9 mouse cellular contexts compared by ENCODE assay signal in genomic region chr5:76363453-76364104, GRCm38 (mm10). TPM values are rescaled to one million over a fixed set of nuclear protein-coding genes. Genes with fewer than 3 reads are reported as not detected.
DNase-seq lines count a peak whose midpoint lies in the region; ATAC-seq lines count a peak whose summit lies in the region.
"Had no signal": no experiment of that assay in that cellular context is flagged by ENCODE, and none has a peak within 500 bp of the region (broad histone marks: within the 10 kb centered on the region; RNA-seq: fewer than 3 reads in every experiment).

Nmu (minus strand) TSS chr5:76363788.

- intact Hi-C loops in heart, postnatal 10 days (cut with DNase I) = no loop called here

- H3K4me3 ChIP-seq in heart, embryonic 16.5 days (ENCODE audit: low read length) = peak within 1 kb of the TSS; percentile 44
- H3K4me3 ChIP-seq in hindbrain, embryonic 10.5 days = peak within 1 kb of the TSS; percentile 52
- peak within 1 kb of the TSS; percentile 38 for H3K4me3 ChIP-seq in midbrain, embryonic 15.5 days

- no peak within 1 kb of the TSS for H3K27ac ChIP-seq in heart, embryonic 16.5 days (ENCODE audit: low read length)
- H3K27ac ChIP-seq in hindbrain, embryonic 10.5 days = peak within 1 kb of the TSS; percentile 6; the same call in 1 of the 2 replicates
- no peak within 1 kb of the TSS for H3K27ac ChIP-seq in midbrain, embryonic 15.5 days

- WGBS in heart, embryonic 16.5 days = 3% methylated on average over 35 of the region's 35 CpGs
- 7% methylated on average over 35 of the region's 35 CpGs for WGBS in hindbrain, embryonic 10.5 days
- 5% methylated on average over 35 of the region's 35 CpGs for WGBS in midbrain, embryonic 15.5 days

- no peaks in the 10 kb centered on the region for H3K36me3 ChIP-seq in heart, embryonic 16.5 days (ENCODE audit: control insufficient read depth, insufficient read depth)
- no peaks in the 10 kb centered on the region for H3K36me3 ChIP-seq in hindbrain, embryonic 10.5 days
- H3K36me3 ChIP-seq in midbrain, embryonic 15.5 days (replicated peaks) = no peaks in the 10 kb centered on the region

- H3K9ac ChIP-seq in heart, embryonic 16.5 days (ENCODE audit: low read length) = no peak within 1 kb of the TSS; the same call in 1 of the 2 replicates
- peak within 1 kb of the TSS; percentile 19; the same call in 1 of the 2 replicates for H3K9ac ChIP-seq in midbrain, embryonic 15.5 days

- ATAC-seq in heart, embryonic 16.5 days (replicated peaks; ENCODE audit: extremely low read depth, insufficient read depth, low FRiP score) = no peak
- ATAC-seq in midbrain, embryonic 15.5 days (replicated peaks) = no peak

- H3K9me3 ChIP-seq in heart, embryonic 16.5 days (replicated peaks; ENCODE audit: control insufficient read depth, low read length) = no peaks in the 10 kb centered on the region
- H3K9me3 ChIP-seq in hindbrain, embryonic 10.5 days = no peaks in the 10 kb centered on the region
- H3K9me3 ChIP-seq in midbrain, embryonic 15.5 days = no peaks in the 10 kb centered on the region

- peaks cover 13% of the 10 kb centered on the region for H3K27me3 ChIP-seq in heart, embryonic 16.5 days (ENCODE audit: control insufficient read depth, insufficient read depth, low read length)
- peaks cover 41% of the 10 kb centered on the region for H3K27me3 ChIP-seq in hindbrain, embryonic 10.5 days (ENCODE audit: insufficient read depth, poor library complexity, severe bottlenecking)
- peaks cover 13% of the 10 kb centered on the region for H3K27me3 ChIP-seq in midbrain, embryonic 15.5 days (replicated peaks)

- H3K4me1 ChIP-seq in heart, embryonic 16.5 days (ENCODE audit: control insufficient read depth, insufficient read depth, low read length) = 0 out of 2 replicates have a peak, but pooled peaks cover 3% of the 10 kb centered on the region
- peaks cover 14% of the 10 kb centered on the region for H3K4me1 ChIP-seq in hindbrain, embryonic 10.5 days (replicated peaks)
- H3K4me1 ChIP-seq in midbrain, embryonic 15.5 days = peaks cover 12% of the 10 kb centered on the region

- no peak for DNase-seq in heart, postnatal 10 days
- peak; percentile 8 for DNase-seq in adrenal gland, postnatal 25 days
- peak; percentile 29 for DNase-seq in hindbrain, embryonic 10.5 days (ENCODE audit: low spot score)
- no peak for DNase-seq in layer of hippocampus, postnatal 10 days (ENCODE audit: low spot score in 2 of 2)
- DNase-seq in gastrocnemius, adult 18-20 months (ENCODE audit: low spot score) = no peak
- no peak for DNase-seq in layer of hippocampus, adult 9-11 months

- H3K4me2 ChIP-seq in heart, embryonic 16.5 days (ENCODE audit: low read depth, low read length) = peak within 1 kb of the TSS; percentile 66
- peak within 1 kb of the TSS; percentile 83 for H3K4me2 ChIP-seq in midbrain, embryonic 15.5 days

RNA-seq across cellular contexts. Expression of gene Nmu, which starts in this region (rescaled TPM):
- not detected in 2 replicates for polyA plus RNA-seq in heart, embryonic 16.5 days (2015; fragmentation: Nextera tagmentation; extraction: Ambion mirVana)
- total RNA-seq in heart, postnatal 10 days (2021) = not detected
- not detected in 2 replicates for total RNA-seq in adrenal gland, postnatal 25 days (2021)
- polyA plus RNA-seq in hindbrain, embryonic 10.5 days (2016; fragmentation: Nextera tagmentation; extraction: Ambion mirVana) = 0.76 and 1.0 TPM in 2 replicates
- 0.56 TPM in 1 of 2 replicates, not detected in the other for polyA plus RNA-seq in midbrain, embryonic 15.5 days (2015; fragmentation: Nextera tagmentation; extraction: Ambion mirVana)
- total RNA-seq in layer of hippocampus, postnatal 10 days (2021) = not detected
- total RNA-seq in gastrocnemius, adult 18-20 months (2021) = not detected
- total RNA-seq: MEL had no signal

Comparison
In these comparisons a context has a peak if more than half of its experiments do, and no peak if none do; other contexts are left out.
1. Peak in DNase-seq in adrenal gland, postnatal 25 days; RNA of the gene not detected or under 1 TPM.